Mouse (Mus musculus) embryonic stem cell, embryonic (primary cell): ENCODE measurements around the gene Gadd45gip1.

ENCODE experiments used
- CTCF ChIA-PET, 4 experiments: fragments of 300-600 bp in 2 of 4; fragments of 350-600 bp in 2 of 4; sonication (Branson Sonifier 250); formaldehyde crosslinking; loops; one replicate each; lab custom pipeline; 2022; ENCODE audit warnings: inconsistent platforms in 2 of 4; lab: Charles Lee
- POLR2A ChIA-PET, 4 experiments: fragments of 300-600 bp in 2 of 4; fragments of 350-600 bp in 2 of 4; sonication (Branson Sonifier 250); formaldehyde crosslinking; loops; one replicate each; lab custom pipeline; 2022; ENCODE audit warnings: antibody characterized with exemption in 4 of 4, inconsistent platforms in 1 of 4; lab: Charles Lee

Gadd45gip1 gene

GRCm38 (mm10) chr8:84811303-84811702 is 20.0 kb upstream of the Gadd45gip1 start:
- CTCF ChIA-PET = interaction anchor here (0.6 to 8.6 kb wide), 25 partner anchors 12 to 217 kb away, joined by 3 to 259 read pairs (median 3); partner anchors contain the start of genes G430095P16Rik (in 1 of the 4) and Lyl1 (in 1 of the 4)

GRCm38 (mm10) chr8:84813059-84813458 is 18.3 kb upstream of the Gadd45gip1 start:
- POLR2A ChIA-PET = interaction anchor here in 3 of 4 experiments (0.5 to 4.5 kb wide), 18 partner anchors 21 to 774 kb away, joined by 3 to 36 read pairs (median 4); partner anchors contain the start of genes Gcdh (in 1 of the 3), Nacc1 (in 1 of the 3) and Syce2 (in 1 of the 3)
- CTCF ChIA-PET = interaction anchor here (0.5 to 8.6 kb wide), 75 partner anchors 8 to 787 kb away, joined by 3 to 259 read pairs (median 4); partner anchors contain the start of genes Dand5 (in 2 of the 4), Lyl1 (in 2 of the 4), Trmt1 (in 2 of the 4) and G430095P16Rik (in 1 of the 4)

More at GRCm38 (mm10) chr8:84811303-84811702, 20.0 kb upstream of the Gadd45gip1 start:
- POLR2A ChIA-PET = interaction anchor here (0.6 to 1.6 kb wide), 9 partner anchors 10 to 151 kb away, joined by 3 to 8 read pairs (median 4); partner anchors contain the start of gene Calr (in 1 of the 4)

- ChIA-PET POLR2A (interaction anchor here in 3 of 4 experiments (0.5 to 4.5 kb wide), 22 partner anchors 10 to 166 kb away, joined by 3 to 36 read pairs (median 4); partner anchors contain the start of genes Calr (in 1 of the 3), Gcdh (in 1 of the 3), Nacc1 (in 1 of the 3) and Rad23a (in 1 of the 3)), CTCF (interaction anchor here (0.6 to 8.6 kb wide), 62 partner anchors 9 to 451 kb away, joined by 3 to 259 read pairs (median 5); partner anchors contain the start of genes Dand5 (in 2 of the 4), Lyl1 (in 2 of the 4), Nacc1 (in 1 of the 4) and Syce2 (in 1 of the 4))
Measured at GRCm38 (mm10) chr8:84813830-84814229, 17.5 kb upstream of the Gadd45gip1 start.

- POLR2A ChIA-PET = interaction anchor here in 2 of 4 experiments (1.1 to 4.5 kb wide), 16 partner anchors 9 to 159 kb away, joined by 3 to 36 read pairs (median 11); partner anchors contain the start of genes Calr (in 2 of the 2), Rad23a (in 1 of the 2) and Trmt1 (in 1 of the 2)
- CTCF ChIA-PET = interaction anchor here (0.5 to 8.6 kb wide), 40 partner anchors 9 to 247 kb away, joined by 3 to 259 read pairs (median 7); partner anchors contain the start of genes Calr (in 1 of the 4), Dand5 (in 1 of the 4), G430095P16Rik (in 1 of the 4) and Lyl1 (in 1 of the 4)
Measured at GRCm38 (mm10) chr8:84814240-84814554, 17.1 kb upstream of the Gadd45gip1 start.

GRCm38 (mm10) chr8:84814555-84815441 is 16.5 kb upstream of the Gadd45gip1 start:
- CTCF ChIA-PET = interaction anchor here (0.5 to 8.6 kb wide), 118 partner anchors 8 to 776 kb away, joined by 3 to 259 read pairs (median 5); partner anchors contain the start of genes Nacc1 (in 3 of the 4), G430095P16Rik (in 2 of the 4), Calr (in 1 of the 4) and Dand5 (in 1 of the 4)
- POLR2A ChIA-PET = interaction anchor here (0.6 to 4.5 kb wide), 68 partner anchors 9 to 256 kb away, joined by 3 to 36 read pairs (median 4); partner anchors contain the start of genes Calr (in 2 of the 4), Rad23a (in 2 of the 4), Trmt1 (in 2 of the 4) and Farsa (in 1 of the 4)

- POLR2A ChIA-PET = interaction anchor here (0.6 to 4.5 kb wide), 79 partner anchors 8 to 255 kb away, joined by 3 to 36 read pairs (median 4); partner anchors contain the start of genes Calr (in 3 of the 4), Lyl1 (in 2 of the 4), Rad23a (in 2 of the 4) and Trmt1 (in 2 of the 4)
- CTCF ChIA-PET = interaction anchor here (0.5 to 8.6 kb wide), 170 partner anchors 8 to 776 kb away, joined by 3 to 259 read pairs (median 4); partner anchors contain the start of genes Nacc1 (in 4 of the 4), Calr (in 2 of the 4), G430095P16Rik (in 2 of the 4) and Lyl1 (in 2 of the 4)
Measured at GRCm38 (mm10) chr8:84815547-84815946, 15.8 kb upstream of the Gadd45gip1 start.

- ChIA-PET POLR2A (interaction anchor here (0.6 to 4.5 kb wide), 68 partner anchors 8 to 1151 kb away, joined by 3 to 36 read pairs (median 4); partner anchors contain the start of genes Calr (in 3 of the 4), Lyl1 (in 2 of the 4), Rad23a (in 2 of the 4) and Trmt1 (in 2 of the 4)), CTCF (interaction anchor here (0.5 to 8.6 kb wide), 165 partner anchors 8 to 777 kb away, joined by 3 to 259 read pairs (median 4); partner anchors contain the start of genes Nacc1 (in 4 of the 4), Calr (in 2 of the 4), G430095P16Rik (in 2 of the 4) and Lyl1 (in 2 of the 4))
Measured at GRCm38 (mm10) chr8:84816117-84816516, 15.2 kb upstream of the Gadd45gip1 start.

GRCm38 (mm10) chr8:84822723-84823122 is 8.6 kb upstream of the Gadd45gip1 start, which contains the start of gene Dand5:
TSS of gene Dand5 (minus strand) at chr8:84822823.
- POLR2A ChIA-PET = interaction anchor here in 3 of 4 experiments (0.9 to 19.4 kb wide), 18 partner anchors 10 to 160 kb away, joined by 3 to 359 read pairs (median 4); partner anchors contain the start of genes Calr (in 2 of the 3), Farsa (in 1 of the 3), Ier2 (in 1 of the 3) and Nacc1 (in 1 of the 3)
- CTCF ChIA-PET = interaction anchor here (0.7 to 6.5 kb wide), 21 partner anchors 9 to 257 kb away, joined by 3 to 78 read pairs (median 5); partner anchors contain the start of gene Rad23a (in 1 of the 4)

- ChIA-PET POLR2A (interaction anchor here in 3 of 4 experiments (0.5 to 19.4 kb wide), 32 partner anchors 8 to 924 kb away, joined by 3 to 359 read pairs (median 4); partner anchors contain the start of genes Calr (in 3 of the 3), Rad23a (in 2 of the 3), Adgrl1 (in 1 of the 3) and Farsa (in 1 of the 3)), CTCF (interaction anchor here (0.5 to 6.5 kb wide), 61 partner anchors 8 to 310 kb away, joined by 3 to 78 read pairs (median 4); partner anchors contain the start of genes Gcdh (in 1 of the 4), Ier2 (in 1 of the 4), Nacc1 (in 1 of the 4) and Rad23a (in 1 of the 4))
Measured at GRCm38 (mm10) chr8:84823653-84824052, 7.7 kb upstream of the Gadd45gip1 start.

- ChIA-PET CTCF (interaction anchor here (0.6 to 6.5 kb wide), 17 partner anchors 10 to 815 kb away, joined by 3 to 78 read pairs (median 4); partner anchors contain the start of gene Farsa (in 1 of the 4)), POLR2A (interaction anchor here (0.5 to 26.4 kb wide), 35 partner anchors 10 to 886 kb away, joined by 3 to 705 read pairs (median 4); partner anchors contain the start of genes Calr (in 3 of the 4), Rad23a (in 2 of the 4), Dnase2a (in 1 of the 4) and Farsa (in 1 of the 4))
Measured at GRCm38 (mm10) chr8:84825636-84826035, 5.7 kb upstream of the Gadd45gip1 start.

GRCm38 (mm10) chr8:84826518-84826917 is 4.8 kb upstream of the Gadd45gip1 start:
- ChIA-PET CTCF (interaction anchor here (0.6 to 6.5 kb wide), 8 partner anchors 11 to 118 kb away, joined by 3 to 78 read pairs (median 6); no protein-coding TSS in a partner anchor), POLR2A (interaction anchor here in 3 of 4 experiments (0.6 to 26.4 kb wide), 22 partner anchors 11 to 175 kb away, joined by 3 to 705 read pairs (median 5); partner anchors contain the start of genes Calr (in 3 of the 3), Rad23a (in 3 of the 3), Dnase2a (in 1 of the 3) and Farsa (in 1 of the 3))

GRCm38 (mm10) chr8:84832034-84832717 is 854 bp downstream of the Gadd45gip1 start:
- ChIA-PET POLR2A (interaction anchor here in 3 of 4 experiments (0.7 to 26.4 kb wide), 22 partner anchors 2 to 251 kb away, joined by 3 to 705 read pairs (median 4); partner anchors contain the start of genes Calr (in 3 of the 3), Rad23a (in 3 of the 3), Farsa (in 2 of the 3) and Syce2 (in 2 of the 3)), CTCF (interaction anchor here in 2 of 4 experiments (0.8 to 1.5 kb wide), 3 partner anchors 8 to 16 kb away, joined by 3 to 4 read pairs (median 3); no protein-coding TSS in a partner anchor)

- ChIA-PET CTCF (interaction anchor here in 2 of 4 experiments (0.6 to 1.5 kb wide), 4 partner anchors 9 to 146 kb away, joined by 3 to 5 read pairs (median 4); no protein-coding TSS in a partner anchor), POLR2A (interaction anchor here in 3 of 4 experiments (0.6 to 26.4 kb wide), 30 partner anchors 3 to 250 kb away, joined by 3 to 705 read pairs (median 3); partner anchors contain the start of genes Calr (in 3 of the 3), Rad23a (in 3 of the 3), Farsa (in 2 of the 3) and Nacc1 (in 2 of the 3))
Measured at GRCm38 (mm10) chr8:84832759-84833742, 1.7 kb downstream of the Gadd45gip1 start.
